Mouse (Mus musculus) intestine, embryonic 15.5 days (tissue): ENCODE results near the gene Ctps2. TPM values are rescaled to one million over a fixed set of nuclear protein-coding genes. Genes with fewer than 3 reads are reported as not detected.

Experiments used
- ATAC-seq: fragments of 200-750 bp; cut with Nextera tagmentation; 2 replicates; pipeline ENCODE4 v1.8.0; 2017; ENCODE audit warnings: moderate TSS enrichment, moderate library complexity
- H3K27ac ChIP-seq: fragments of 300-500 bp; sonication (generic); 2 replicates; pipeline ENCODE4 v1.5.1; 2015; ENCODE audit warnings: mild to moderate bottlenecking, inconsistent platforms
- H3K27me3 ChIP-seq: fragments of 300-500 bp; sonication (generic); replicated peaks from 2 replicates; pipeline ENCODE4 v1.6.1; 2015; ENCODE audit warnings: inconsistent platforms
- H3K36me3 ChIP-seq: fragments of 300-500 bp; sonication (generic); 2 replicates; pipeline ENCODE4 v1.6.1; 2015; ENCODE audit warnings: inconsistent platforms
- H3K4me1 ChIP-seq: fragments of 300-500 bp; sonication (generic); replicated peaks from 2 replicates; pipeline ENCODE4 v1.6.1; 2015; ENCODE audit warnings: inconsistent platforms
- H3K4me2 ChIP-seq: fragments of 300-500 bp; sonication (generic); replicated peaks from 2 replicates; pipeline ENCODE4 v1.6.1; 2015; ENCODE audit warnings: mild to moderate bottlenecking, inconsistent platforms
- H3K4me3 ChIP-seq: fragments of 300-500 bp; sonication (generic); replicated peaks from 2 replicates; pipeline ENCODE4 v1.5.1; 2015; ENCODE audit warnings: inconsistent platforms
- H3K9ac ChIP-seq: fragments of 300-500 bp; sonication (generic); 2 replicates; pipeline ENCODE4 v1.6.1; 2015; ENCODE audit warnings: inconsistent platforms
- H3K9me3 ChIP-seq: fragments of 300-500 bp; sonication (generic); 2 replicates; pipeline ENCODE4 v1.6.1; 2016; ENCODE audit warnings: inconsistent platforms
- WGBS: fragments of 180-500 bp; shearing (Covaris S2); methylation state at CpG from one replicate; pipeline ENCODE4 v1.1.7; 2015; 5-methylcytosine and 5-hydroxymethylcytosine counted together
- polyA plus RNA-seq: library from polyadenylated mRNA; unstranded; fragments of >200 nt; fragmentation: Nextera tagmentation; extraction: Ambion mirVana; gene quantifications from 2 replicates; pipeline ENCODE4 v1.2.1, GENCODE M21; 2015

The Ctps2 gene
- polyA plus RNA-seq, 1 experiment from 2014 or later = 76.0 TPM

- H3K36me3 ChIP-seq = 0 out of 2 replicates have a peak, but pooled peaks cover under 1% of the 10 kb centered on the region
Observed at GRCm38 (mm10) chrX:162915697-162916096, 14.7 kb downstream of the Ctps2 start.

GRCm38 (mm10) chrX:162921487-162922125 is 20.6 kb downstream of the Ctps2 start:
- H3K4me3 ChIP-seq = no peak overlapping the region
- no peak for ATAC-seq
- H3K9ac ChIP-seq = no peak overlapping the region
- H3K4me1 ChIP-seq = no peaks in the 10 kb centered on the region
- no peaks in the 10 kb centered on the region for H3K36me3 ChIP-seq
- no peaks in the 10 kb centered on the region for H3K9me3 ChIP-seq
- no peak overlapping the region for H3K27ac ChIP-seq
- H3K27me3 ChIP-seq = no peaks in the 10 kb centered on the region
- H3K4me2 ChIP-seq = no peak overlapping the region
- WGBS = 72% methylated on average over 8 of the region's 8 CpGs

More at GRCm38 (mm10) chrX:162915697-162916096, 14.7 kb downstream of the Ctps2 start:
- Histone ChIP-seq H3K4me3 (no peak overlapping the region), H3K9me3 (no peaks in the 10 kb centered on the region), H3K27ac (no peak overlapping the region), H3K4me1 (no peaks in the 10 kb centered on the region), H3K4me2 (no peak overlapping the region), H3K9ac (no peak overlapping the region), H3K27me3 (no peaks in the 10 kb centered on the region)
- 38% methylated on average over 5 of the region's 5 CpGs for WGBS
- ATAC-seq = no peak

GRCm38 (mm10) chrX:162931467-162931866 is 30.4 kb downstream of the Ctps2 start:
- Histone ChIP-seq H3K4me2 (no peak overlapping the region), H3K9me3 (no peaks in the 10 kb centered on the region), H3K27me3 (no peaks in the 10 kb centered on the region), H3K4me3 (no peak overlapping the region), H3K36me3 (no peaks in the 10 kb centered on the region), H3K9ac (no peak overlapping the region), H3K27ac (no peak overlapping the region), H3K4me1 (no peaks in the 10 kb centered on the region)
- ATAC-seq = no peak
- 93% methylated on average over 2 of the region's 2 CpGs for WGBS

GRCm38 (mm10) chrX:162942027-162942426 is 41.0 kb downstream of the Ctps2 start:
- Histone ChIP-seq H3K9me3 (no peaks in the 10 kb centered on the region), H3K4me2 (no peak overlapping the region), H3K36me3 (no peaks in the 10 kb centered on the region), H3K4me3 (no peak overlapping the region), H3K4me1 (no peaks in the 10 kb centered on the region), H3K9ac (no peak overlapping the region), H3K27me3 (no peaks in the 10 kb centered on the region), H3K27ac (no peak overlapping the region)
- 74% methylated on average over 1 of the region's 1 CpGs for WGBS
- no peak for ATAC-seq

GRCm38 (mm10) chrX:162949811-162950439 is 48.9 kb downstream of the Ctps2 start:
- Histone ChIP-seq H3K9ac (no peak overlapping the region), H3K4me2 (no peak overlapping the region), H3K4me1 (no peaks in the 10 kb centered on the region), H3K36me3 (no peaks in the 10 kb centered on the region), H3K27ac (no peak overlapping the region), H3K9me3 (no peaks in the 10 kb centered on the region), H3K4me3 (no peak overlapping the region), H3K27me3 (no peaks in the 10 kb centered on the region)
- 40% methylated on average over 3 of the region's 3 CpGs for WGBS
- no peak for ATAC-seq

GRCm38 (mm10) chrX:162957921-162958320 is 56.9 kb downstream of the Ctps2 start:
- no peaks in the 10 kb centered on the region for H3K9me3 ChIP-seq
- H3K4me3 ChIP-seq = no peak overlapping the region
- no peak for ATAC-seq
- H3K4me2 ChIP-seq = no peak overlapping the region
- no peak overlapping the region for H3K27ac ChIP-seq
- no peaks in the 10 kb centered on the region for H3K36me3 ChIP-seq
- no peaks in the 10 kb centered on the region for H3K27me3 ChIP-seq
- no peak overlapping the region for H3K9ac ChIP-seq
- no peaks in the 10 kb centered on the region for H3K4me1 ChIP-seq
- WGBS = 88% methylated on average over 3 of the region's 3 CpGs

GRCm38 (mm10) chrX:162963840-162964239 is 62.8 kb downstream of the Ctps2 start:
- Histone ChIP-seq H3K36me3 (no peaks in the 10 kb centered on the region), H3K9me3 (no peaks in the 10 kb centered on the region), H3K4me3 (peak overlapping the region; percentile 24), H3K9ac (no peak overlapping the region), H3K27ac (peak overlapping the region; percentile 32; the same call in 1 of the 2 replicates), H3K4me2 (peak overlapping the region; percentile 30), H3K27me3 (no peaks in the 10 kb centered on the region), H3K4me1 (no peaks in the 10 kb centered on the region)
- WGBS = 45% methylated on average over 4 of the region's 4 CpGs
- peak; percentile 61 for ATAC-seq

- Histone ChIP-seq H3K4me3 (peak within 1 kb of the TSS; percentile 24), H3K27ac (peak within 1 kb of the TSS; percentile 32; the same call in 1 of the 2 replicates), H3K9ac (no peak within 1 kb of the TSS), H3K27me3 (no peaks in the 10 kb centered on the region), H3K9me3 (no peaks in the 10 kb centered on the region), H3K4me1 (no peaks in the 10 kb centered on the region), H3K4me2 (peak within 1 kb of the TSS; percentile 30), H3K36me3 (no peaks in the 10 kb centered on the region)
- WGBS = 41% methylated on average over 3 of the region's 3 CpGs
- peak; percentile 92 for ATAC-seq
Observed at GRCm38 (mm10) chrX:162964383-162964782, 63.3 kb downstream of the Ctps2 start, which contains the start of gene S100g. TSS of gene S100g (minus strand) at chrX:162964599.

GRCm38 (mm10) chrX:162967456-162967855 is 66.4 kb downstream of the Ctps2 start:
- Histone ChIP-seq H3K36me3 (no peaks in the 10 kb centered on the region), H3K27me3 (no peaks in the 10 kb centered on the region), H3K4me2 (no peak overlapping the region), H3K4me1 (no peaks in the 10 kb centered on the region), H3K9me3 (no peaks in the 10 kb centered on the region), H3K9ac (no peak overlapping the region), H3K27ac (no peak overlapping the region), H3K4me3 (no peak overlapping the region)
- peak; percentile 52 for ATAC-seq
- 69% methylated on average over 8 of the region's 8 CpGs for WGBS

GRCm38 (mm10) chrX:162976194-162976593 is 75.2 kb downstream of the Ctps2 start:
- H3K4me2 ChIP-seq = no peak overlapping the region
- 78% methylated on average over 3 of the region's 3 CpGs for WGBS
- H3K9ac ChIP-seq = no peak overlapping the region
- H3K4me3 ChIP-seq = no peak overlapping the region
- no peaks in the 10 kb centered on the region for H3K4me1 ChIP-seq
- ATAC-seq = no peak
- no peaks in the 10 kb centered on the region for H3K36me3 ChIP-seq
- no peak overlapping the region for H3K27ac ChIP-seq
- H3K9me3 ChIP-seq = no peaks in the 10 kb centered on the region
- H3K27me3 ChIP-seq = no peaks in the 10 kb centered on the region

- no peak overlapping the region for H3K4me2 ChIP-seq
- no peak overlapping the region for H3K4me3 ChIP-seq
- no peaks in the 10 kb centered on the region for H3K27me3 ChIP-seq
- H3K9ac ChIP-seq = no peak overlapping the region
- no peak overlapping the region for H3K27ac ChIP-seq
- WGBS = 77% methylated on average over 10 of the region's 10 CpGs
- H3K4me1 ChIP-seq = no peaks in the 10 kb centered on the region
- no peaks in the 10 kb centered on the region for H3K36me3 ChIP-seq
- peak; percentile 72 for ATAC-seq
- no peaks in the 10 kb centered on the region for H3K9me3 ChIP-seq
Observed at GRCm38 (mm10) chrX:162986876-162987495, 85.9 kb downstream of the Ctps2 start.

- 85% methylated on average over 4 of the region's 4 CpGs for WGBS
Observed at GRCm38 (mm10) chrX:162991396-162991795, 90.4 kb downstream of the Ctps2 start.

More at GRCm38 (mm10) chrX:162991396-162991795, 90.4 kb downstream of the Ctps2 start:
- Histone ChIP-seq H3K27me3 (no peaks in the 10 kb centered on the region), H3K27ac (no peak overlapping the region), H3K4me1 (no peaks in the 10 kb centered on the region), H3K4me3 (no peak overlapping the region), H3K9me3 (no peaks in the 10 kb centered on the region), H3K4me2 (no peak overlapping the region), H3K36me3 (no peaks in the 10 kb centered on the region), H3K9ac (no peak overlapping the region)
- ATAC-seq = no peak
